Mouse (Mus musculus) intestine, postnatal 0 days (tissue): ENCODE results near the gene Tns1. TPM values are rescaled to one million over a fixed set of nuclear protein-coding genes. Genes with fewer than 3 reads are reported as not detected.

ENCODE experiments used
- ATAC-seq: fragments of 200-750 bp; cut with Nextera tagmentation; 2 replicates; pipeline ENCODE4 v1.8.0; 2017; ENCODE audit warnings: mild to moderate bottlenecking, moderate TSS enrichment, moderate library complexity
- H3K27ac ChIP-seq: fragments of 300-500 bp; sonication (generic); 2 replicates; pipeline ENCODE4 v1.5.1; 2014; ENCODE audit warnings: mild to moderate bottlenecking, low read depth, low read length, moderate library complexity
- H3K27me3 ChIP-seq: fragments of 300-500 bp; sonication (generic); replicated peaks from 2 replicates; pipeline ENCODE4 v1.6.1; 2014; ENCODE audit warnings: low read length, mixed read lengths; ENCODE audit not compliant: control insufficient read depth, insufficient read depth
- H3K36me3 ChIP-seq: fragments of 300-500 bp; sonication (generic); 2 replicates; pipeline ENCODE4 v1.6.1; 2014; ENCODE audit warnings: mild to moderate bottlenecking, moderate library complexity; ENCODE audit not compliant: control insufficient read depth, insufficient read depth
- H3K4me1 ChIP-seq: fragments of 300-500 bp; sonication (generic); replicated peaks from 2 replicates; pipeline ENCODE4 v1.6.1; 2014; ENCODE audit warnings: antibody characterized with exemption, low read length, mixed read lengths; ENCODE audit not compliant: control insufficient read depth, insufficient read depth
- H3K4me2 ChIP-seq: fragments of 300-500 bp; sonication (generic); replicated peaks from 2 replicates; pipeline ENCODE4 v1.6.1; 2014; ENCODE audit warnings: low read depth, mild to moderate bottlenecking, moderate library complexity
- H3K4me3 ChIP-seq: fragments of 300-500 bp; sonication (generic); 2 replicates; pipeline ENCODE4 v1.5.1; 2014; ENCODE audit warnings: low read depth, low read length
- H3K9ac ChIP-seq: fragments of 300-500 bp; sonication (generic); 2 replicates; pipeline ENCODE4 v1.6.1; 2014; ENCODE audit warnings: mild to moderate bottlenecking, low read depth, low read length
- H3K9me3 ChIP-seq: fragments of 300-500 bp; sonication (generic); 2 replicates; pipeline ENCODE4 v1.6.1; 2016; ENCODE audit warnings: mixed run types; ENCODE audit not compliant: control insufficient read depth
- CTCF ChIP-seq: sonication (generic); IDR thresholded peaks from 2 replicates; pipeline ENCODE4 v1.5.1; 2016; ENCODE audit warnings: low read depth, mild to moderate bottlenecking, control low read depth, antibody characterized with exemption, moderate library complexity
- WGBS: fragments of 180-500 bp; shearing (Covaris S2); extraction: QIAGEN DNeasy Blood & Tissue Kit; methylation state at CpG from one replicate; pipeline ENCODE4 v1.1.7; 2014; 5-methylcytosine and 5-hydroxymethylcytosine counted together
- polyA plus RNA-seq: library from polyadenylated mRNA; unstranded; fragments of >200 nt; fragmentation: Nextera tagmentation; extraction: Ambion mirVana; gene quantifications from 2 replicates; pipeline ENCODE4 v1.2.1, GENCODE M21; 2015

The Tns1 gene
- polyA plus RNA-seq, 1 experiment from 2014 or later: 21.5 TPM

- Histone ChIP-seq H3K27ac (peak overlapping the region; percentile 70), H3K4me3 (no peak overlapping the region), H3K9me3 (no peaks in the 10 kb centered on the region), H3K36me3 (no peaks in the 10 kb centered on the region), H3K9ac (no peak overlapping the region), H3K4me2 (no peak overlapping the region), H3K4me1 (peaks cover 10% of the 10 kb centered on the region), H3K27me3 (no peaks in the 10 kb centered on the region)
- TF ChIP-seq CTCF: no peak
- WGBS: 41% methylated on average over 11 of the region's 11 CpGs
- no peak for ATAC-seq
Observed at GRCm38 (mm10) chr1:74027559-74028091, 96.6 kb downstream of the Tns1 start.

GRCm38 (mm10) chr1:74026703-74027195, 97.5 kb downstream of the Tns1 start:
- no peak overlapping the region for H3K4me3 ChIP-seq
- no peaks in the 10 kb centered on the region for H3K36me3 ChIP-seq
- H3K27ac ChIP-seq: peak overlapping the region; percentile 10; the same call in 1 of the 2 replicates
- H3K27me3 ChIP-seq: no peaks in the 10 kb centered on the region
- no peaks in the 10 kb centered on the region for H3K9me3 ChIP-seq
- no peak overlapping the region for H3K4me2 ChIP-seq
- 55% methylated on average over 9 of the region's 9 CpGs for WGBS
- ATAC-seq: no peak
- TF ChIP-seq CTCF: no peak
- peaks cover 10% of the 10 kb centered on the region for H3K4me1 ChIP-seq
- H3K9ac ChIP-seq: no peak overlapping the region

- H3K27me3 ChIP-seq: no peaks in the 10 kb centered on the region
- 15% methylated on average over 4 of the region's 4 CpGs for WGBS
- no peak overlapping the region for H3K4me3 ChIP-seq
- H3K4me1 ChIP-seq: peaks cover 8% of the 10 kb centered on the region
- no peaks in the 10 kb centered on the region for H3K36me3 ChIP-seq
- no peak overlapping the region for H3K9ac ChIP-seq
- peak overlapping the region; percentile 70 for H3K27ac ChIP-seq
- TF ChIP-seq CTCF: no peak
- H3K4me2 ChIP-seq: no peak overlapping the region
- no peaks in the 10 kb centered on the region for H3K9me3 ChIP-seq
- no peak for ATAC-seq
Observed at GRCm38 (mm10) chr1:74025651-74026226, 98.5 kb downstream of the Tns1 start.

- WGBS: 20% methylated on average over 6 of the region's 6 CpGs
- Histone ChIP-seq H3K27ac (peak overlapping the region; percentile 70), H3K4me2 (0 out of 2 replicates have a peak overlapping the region, but pooled peaks have one; percentile 17), H3K9ac (no peak overlapping the region), H3K4me3 (no peak overlapping the region), H3K9me3 (no peaks in the 10 kb centered on the region), H3K36me3 (no peaks in the 10 kb centered on the region), H3K27me3 (no peaks in the 10 kb centered on the region), H3K4me1 (peaks cover 8% of the 10 kb centered on the region)
- no peak for TF ChIP-seq CTCF
- no peak for ATAC-seq
Observed at GRCm38 (mm10) chr1:74025227-74025626, 99.0 kb downstream of the Tns1 start.

- WGBS: 51% methylated on average over 10 of the region's 10 CpGs
- H3K9me3 ChIP-seq: no peaks in the 10 kb centered on the region
- no peaks in the 10 kb centered on the region for H3K36me3 ChIP-seq
- ATAC-seq: no peak
- no peak overlapping the region for H3K9ac ChIP-seq
- peak overlapping the region; percentile 70 for H3K27ac ChIP-seq
- H3K4me1 ChIP-seq: peaks cover 8% of the 10 kb centered on the region
- H3K4me2 ChIP-seq: 0 out of 2 replicates have a peak overlapping the region, but pooled peaks have one; percentile 17
- no peaks in the 10 kb centered on the region for H3K27me3 ChIP-seq
- peak; percentile 43 for TF ChIP-seq CTCF
- H3K4me3 ChIP-seq: no peak overlapping the region
Observed at GRCm38 (mm10) chr1:74024452-74025190, 99.6 kb downstream of the Tns1 start.

GRCm38 (mm10) chr1:74022998-74023397, 101.3 kb downstream of the Tns1 start:
- no peak overlapping the region for H3K27ac ChIP-seq
- no peaks in the 10 kb centered on the region for H3K27me3 ChIP-seq
- no peak for TF ChIP-seq CTCF
- no peak for ATAC-seq
- H3K4me3 ChIP-seq: no peak overlapping the region
- H3K36me3 ChIP-seq: no peaks in the 10 kb centered on the region
- H3K9me3 ChIP-seq: no peaks in the 10 kb centered on the region
- H3K9ac ChIP-seq: no peak overlapping the region
- H3K4me2 ChIP-seq: no peak overlapping the region
- 81% methylated on average over 3 of the region's 3 CpGs for WGBS
- H3K4me1 ChIP-seq: peaks cover 8% of the 10 kb centered on the region
